ENCODE assay signal across 28 mouse cellular contexts in genomic region chr4:137577486-137577885, GRCm38 (mm10). TPM values are rescaled to one million over a fixed set of nuclear protein-coding genes. Genes with fewer than 3 reads are reported as not detected.
DNase-seq lines count a peak whose midpoint lies in the region; ATAC-seq and TF ChIP-seq lines count a peak whose summit lies in the region.
"Had no signal": no experiment of that assay in that cellular context is flagged by ENCODE, and none has a peak within 500 bp of the region (broad histone marks: within the 10 kb centered on the region; RNA-seq: fewer than 3 reads in every experiment).

No protein-coding gene starts in this region.

- H3K36me3 ChIP-seq in intestine, embryonic 14.5 days (ENCODE audit: control insufficient read depth, insufficient read depth, low read length): no peaks in the 10 kb centered on the region
- no peaks in the 10 kb centered on the region for H3K36me3 ChIP-seq in intestine, embryonic 16.5 days (ENCODE audit: control insufficient read depth, insufficient read depth, low read length)
- peaks cover 8% of the 10 kb centered on the region for H3K36me3 ChIP-seq in E14TG2a.4 (ENCODE audit: insufficient read depth, low read length)
- H3K36me3 ChIP-seq in ES-E14 (ENCODE audit: control insufficient read depth, insufficient read depth, low read length, poor library complexity, severe bottlenecking): 0 out of 2 replicates have a peak, but pooled peaks cover 3% of the 10 kb centered on the region
- H3K36me3 ChIP-seq: embryonic facial prominence, embryonic 13.5 days; forebrain, embryonic 10.5 days; forebrain, embryonic 15.5 days; hindbrain, embryonic 12.5 days; hindbrain, embryonic 15.5 days; intestine, embryonic 15.5 days had no signal

- WGBS in intestine, embryonic 14.5 days: 98% methylated on average over 12 of the region's 12 CpGs
- WGBS in intestine, embryonic 16.5 days: 92% methylated on average over 12 of the region's 12 CpGs

- no peak overlapping the region for H3K4me3 ChIP-seq in intestine, embryonic 14.5 days (ENCODE audit: low read depth, low read length)
- H3K4me3 ChIP-seq in intestine, embryonic 16.5 days (ENCODE audit: low read length): no peak overlapping the region
- H3K4me3 ChIP-seq in E14TG2a.4 (replicated peaks; ENCODE audit: low read length) (peak overlapping the region; percentile 49), ES-E14 (ENCODE audit: insufficient read depth in 1 of 2, low read depth in 1 of 2, low read length in 2 of 2, poor library complexity in 1 of 2, severe bottlenecking in 1 of 2) (peak overlapping the region in 1 of 2 experiments; percentile 49; a peak in 3 of 4 replicates)
- H3K4me3 ChIP-seq: erythroblast, embryonic 14.5 days; heart, adult 2 months had no signal

- H3K9me3 ChIP-seq in intestine, embryonic 14.5 days (ENCODE audit: control insufficient read depth, low read length): no peaks in the 10 kb centered on the region
- H3K9me3 ChIP-seq in intestine, embryonic 16.5 days (ENCODE audit: control insufficient read depth, low read length): no peaks in the 10 kb centered on the region
- H3K9me3 ChIP-seq in E14TG2a.4 (ENCODE audit: low read length): no peaks in the 10 kb centered on the region
- H3K9me3 ChIP-seq in ES-E14 (ENCODE audit: control insufficient read depth, insufficient read depth, low read depth, low read length): no peaks in the 10 kb centered on the region
- H3K9me3 ChIP-seq: embryonic facial prominence, embryonic 13.5 days; forebrain, embryonic 10.5 days; forebrain, embryonic 15.5 days; hindbrain, embryonic 12.5 days; hindbrain, embryonic 15.5 days; intestine, embryonic 15.5 days had no signal

- no peak overlapping the region for H3K9ac ChIP-seq in intestine, embryonic 14.5 days (ENCODE audit: low read length)
- H3K9ac ChIP-seq in intestine, embryonic 16.5 days (ENCODE audit: low read depth, low read length): no peak overlapping the region
- H3K9ac ChIP-seq in ES-E14 (ENCODE audit: insufficient read depth, low read depth, low read length, poor library complexity, severe bottlenecking): peak overlapping the region; percentile 19; the same call in 1 of the 2 replicates
- H3K9ac ChIP-seq: hindbrain, embryonic 15.5 days; intestine, embryonic 15.5 days had no signal

- no peak for TF ChIP-seq CTCF in E14TG2a.4 (conservative IDR thresholded peaks at IDR 0.05; ENCODE audit: low read length)

- no peak for ATAC-seq in intestine, embryonic 14.5 days (replicated peaks; ENCODE audit: low FRiP score, low TSS enrichment, low read depth)
- no peak for ATAC-seq in intestine, embryonic 16.5 days
- ATAC-seq: forebrain, embryonic 15.5 days had no signal

- no peak overlapping the region for H3K4me2 ChIP-seq in intestine, embryonic 14.5 days (ENCODE audit: low read length)
- no peak overlapping the region for H3K4me2 ChIP-seq in intestine, embryonic 16.5 days (ENCODE audit: low read depth, low read length)

- no peak overlapping the region for H3K27ac ChIP-seq in intestine, embryonic 14.5 days (ENCODE audit: low read depth)
- no peak overlapping the region for H3K27ac ChIP-seq in intestine, embryonic 16.5 days (ENCODE audit: low read length)
- H3K27ac ChIP-seq in ES-E14 (ENCODE audit: insufficient read depth, low read depth, low read length, poor library complexity, severe bottlenecking): no peak overlapping the region
- H3K27ac ChIP-seq: embryonic facial prominence, embryonic 13.5 days; forebrain, embryonic 10.5 days; forebrain, embryonic 15.5 days; heart, adult 2 months; hindbrain, embryonic 12.5 days; hindbrain, embryonic 15.5 days; intestine, embryonic 15.5 days had no signal

- in situ Hi-C loops in ES-E14 (cut with MboI; ENCODE audit: low sequenced_read_pairs in 2 of 2, unreplicated experiment in 2 of 2): no loop called here

- DNase-seq in intestine, embryonic 14.5 days (ENCODE audit: low spot score): peak; percentile 53
- DNase-seq in ES-E14 (ENCODE audit: low read depth, low spot score): no peak
- no peak for DNase-seq in left cerebral cortex, adult 18-20 months (ENCODE audit: low spot score in 2 of 2)
- no peak for DNase-seq in urinary bladder, postnatal 14 days (ENCODE audit: low spot score)

- peaks cover 4% of the 10 kb centered on the region; the same call in 1 of the 2 replicates for H3K27me3 ChIP-seq in intestine, embryonic 14.5 days (replicated peaks; ENCODE audit: control insufficient read depth, insufficient read depth, low read length)
- H3K27me3 ChIP-seq in intestine, embryonic 16.5 days (replicated peaks; ENCODE audit: control insufficient read depth, insufficient read depth, low read length): no peaks in the 10 kb centered on the region
- H3K27me3 ChIP-seq in E14TG2a.4 (ENCODE audit: insufficient read depth, low read length): peaks cover 22% of the 10 kb centered on the region

- H3K4me1 ChIP-seq in intestine, embryonic 14.5 days (replicated peaks; ENCODE audit: control insufficient read depth, insufficient read depth, low read length): peaks cover 6% of the 10 kb centered on the region; the same call in 1 of the 2 replicates
- peaks cover 5% of the 10 kb centered on the region; the same call in 1 of the 2 replicates for H3K4me1 ChIP-seq in intestine, embryonic 16.5 days (ENCODE audit: control insufficient read depth, insufficient read depth, low read length)
- H3K4me1 ChIP-seq in E14TG2a.4 (replicated peaks; ENCODE audit: low read depth, low read length): peaks cover 19% of the 10 kb centered on the region
- peaks cover 0 to 5% of the 10 kb centered on the region in 2 experiments; a peak in 1 of 4 replicates for H3K4me1 ChIP-seq in ES-E14 (ENCODE audit: control insufficient read depth in 2 of 2, insufficient read depth in 2 of 2, low read length in 2 of 2, poor library complexity in 1 of 2)

TF ChIP-seq in ES-E14, 5 proteins besides CTCF, POLR2A, EP300 and RAD21:
- no peak for TF ChIP-seq ZNF384 (IDR thresholded peaks at IDR 0.05; ENCODE audit: low read depth, low read length)
- no peak for TF ChIP-seq HCFC1 (IDR thresholded peaks at IDR 0.05; ENCODE audit: borderline replicate concordance, insufficient read depth, low read length)

RNA-seq across cellular contexts. Expression of gene Ldlrad2, which starts 3.1 kb away (rescaled TPM):
- polyA plus RNA-seq in intestine, embryonic 14.5 days (2014; fragmentation: Nextera tagmentation; extraction: Ambion mirVana): not detected in 2 replicates
- not detected in 2 replicates for polyA plus RNA-seq in intestine, embryonic 16.5 days (2015; fragmentation: Nextera tagmentation; extraction: Ambion mirVana)
- total RNA-seq in ES-E14 (2012; rRNA removed): not detected in 2 replicates
- not detected for total RNA-seq in left cerebral cortex, adult 18-20 months (2021)
- total RNA-seq: adrenal gland, adult 2 months; adrenal gland, postnatal 14 days; adrenal gland, postnatal 4 days; common myeloid progenitor, adult 5-6 weeks; gastrocnemius, adult 8-10 months; gastrocnemius, postnatal 25 days; heart, adult 2 months; heart, postnatal 25 days; hematopoietic stem cell, adult 5-6 weeks had no signal
- polyA plus RNA-seq: C2C12; cerebellum, adult 2 months; embryonic facial prominence, embryonic 13.5 days; erythroblast, embryonic 14.5 days; forebrain, embryonic 10.5 days; gonadal fat pad, adult 2 months; heart, adult 2 months; heart, embryonic 11.5 days; heart, embryonic 14.5 days; heart, postnatal 0 days; hindbrain, embryonic 12.5 days; intestine, embryonic 15.5 days had no signal

RNA-seq across cellular contexts. Expression of gene Usp48, which starts 16.1 kb away (rescaled TPM):
- polyA plus RNA-seq in intestine, embryonic 14.5 days (2014; fragmentation: Nextera tagmentation; extraction: Ambion mirVana): 72.4 and 78.3 TPM in 2 replicates
- 48.3 and 48.4 TPM in 2 replicates for polyA plus RNA-seq in intestine, embryonic 16.5 days (2015; fragmentation: Nextera tagmentation; extraction: Ambion mirVana)
- total RNA-seq in ES-E14 (2012; rRNA removed): 161 and 173 TPM in 2 replicates
- total RNA-seq in left cerebral cortex, adult 18-20 months (2021): 100 to 1,000 TPM; 111 to 127 TPM
